Mouse (Mus musculus) MN1 (cell line): ENCODE measurements around the gene Cacna1d.

Experiments
- DNase-seq: peaks from one replicate; pipeline ENCODE4 v3.0.0-alpha.2; 2016; ENCODE audit warnings: low spot score

The Cacna1d gene

GRCm38 (mm10) chr14:30261561-30262251 lies 229.5 kb downstream of the Cacna1d start:
- DNase-seq: no peak

GRCm38 (mm10) chr14:30257626-30258025 lies 233.6 kb downstream of the Cacna1d start:
- DNase-seq: no peak

GRCm38 (mm10) chr14:30256486-30256885 lies 234.8 kb downstream of the Cacna1d start:
- no peak for DNase-seq

- peak; percentile 58 for DNase-seq
These were observed 235.4 kb downstream of the Cacna1d start for GRCm38 (mm10) chr14:30255701-30256400.

DNA sequence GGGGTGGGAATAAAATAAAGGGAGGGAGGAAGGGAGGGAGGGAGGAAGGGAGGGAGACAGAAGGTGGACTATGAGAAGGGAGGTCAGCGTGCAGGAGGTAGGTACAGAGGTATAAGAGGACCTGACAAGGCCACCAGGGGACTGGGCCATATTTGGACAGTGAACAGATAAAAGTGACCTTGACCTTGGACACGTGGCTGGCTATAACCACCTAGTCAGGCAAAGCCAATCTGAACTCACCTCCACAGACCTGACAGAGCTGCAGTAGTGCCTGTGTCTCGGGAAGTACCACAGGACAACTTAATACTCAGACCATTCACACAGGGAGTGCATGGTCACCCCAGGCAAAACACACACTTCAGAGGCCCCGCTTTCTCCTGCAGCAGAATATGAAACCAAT lies 236.5 kb downstream of the Cacna1d start:
- no peak for DNase-seq

- no peak for DNase-seq
These were observed 238.4 kb downstream of the Cacna1d start for GRCm38 (mm10) chr14:30252824-30253223.

GRCm38 (mm10) chr14:30251351-30251750 lies 239.9 kb downstream of the Cacna1d start:
- no peak for DNase-seq

GRCm38 (mm10) chr14:30249591-30249990 lies 241.7 kb downstream of the Cacna1d start:
- DNase-seq: no peak

DNA sequence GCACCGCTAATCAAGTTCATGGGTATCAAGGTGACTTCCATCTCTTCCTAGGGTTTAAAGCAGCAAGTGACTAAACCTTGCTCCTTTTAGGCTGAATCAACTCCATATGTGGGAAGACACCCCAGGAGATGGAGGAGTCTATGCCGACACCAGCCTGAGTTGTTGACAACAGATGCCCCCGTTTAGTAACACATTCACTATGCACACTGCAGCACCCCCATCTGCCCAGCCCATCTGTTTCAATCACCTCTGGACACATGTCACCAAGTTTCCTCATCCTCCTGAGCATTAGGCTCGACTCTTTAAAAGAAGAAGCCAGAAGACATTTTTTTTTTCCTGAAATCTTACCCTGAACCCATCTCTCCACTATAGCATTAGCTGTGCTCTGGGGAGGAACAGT lies 242.4 kb downstream of the Cacna1d start:
- no peak for DNase-seq

DNA sequence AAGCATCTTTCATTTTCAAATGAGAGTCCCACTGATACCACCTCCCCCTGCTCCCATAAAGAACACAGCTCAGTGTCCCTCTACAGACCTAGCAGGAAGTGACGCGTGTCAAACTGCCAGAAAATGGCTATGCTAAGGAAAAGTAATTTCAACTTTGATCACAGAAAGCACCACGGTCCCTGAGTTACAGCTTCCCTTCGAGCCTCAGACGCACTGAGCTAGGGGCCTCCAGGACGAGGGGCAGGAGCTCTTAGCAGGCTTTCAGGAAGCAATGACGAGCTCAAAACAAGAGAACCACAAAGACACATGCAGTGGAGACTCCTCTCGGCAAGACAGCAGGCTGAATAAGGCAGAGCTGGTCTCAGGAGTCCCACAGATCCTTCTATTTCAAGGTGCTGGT lies 243.1 kb downstream of the Cacna1d start:
- no peak for DNase-seq

- no peak for DNase-seq
These were observed 243.6 kb downstream of the Cacna1d start for GRCm38 (mm10) chr14:30247606-30248005.

DNA sequence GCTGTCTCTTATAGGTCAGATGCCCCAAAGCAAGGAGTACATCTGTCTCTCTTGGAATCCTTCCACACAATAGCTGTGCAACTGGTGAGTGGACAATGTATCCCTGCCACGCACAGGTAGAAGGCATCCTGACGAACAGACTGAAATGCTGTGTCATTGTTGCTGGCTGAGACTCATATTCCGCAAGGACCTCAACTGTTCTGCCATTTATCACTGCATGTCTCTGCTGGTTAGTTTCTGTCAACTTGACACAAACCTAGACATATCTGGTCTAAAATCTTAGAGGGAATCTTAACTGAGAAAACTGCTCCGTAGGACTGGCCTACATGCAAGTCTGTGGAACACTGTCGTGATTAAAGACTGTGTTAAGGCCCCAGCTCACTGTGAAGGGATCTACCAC lies 246.5 kb downstream of the Cacna1d start:
- peak; percentile 63 for DNase-seq

DNA sequence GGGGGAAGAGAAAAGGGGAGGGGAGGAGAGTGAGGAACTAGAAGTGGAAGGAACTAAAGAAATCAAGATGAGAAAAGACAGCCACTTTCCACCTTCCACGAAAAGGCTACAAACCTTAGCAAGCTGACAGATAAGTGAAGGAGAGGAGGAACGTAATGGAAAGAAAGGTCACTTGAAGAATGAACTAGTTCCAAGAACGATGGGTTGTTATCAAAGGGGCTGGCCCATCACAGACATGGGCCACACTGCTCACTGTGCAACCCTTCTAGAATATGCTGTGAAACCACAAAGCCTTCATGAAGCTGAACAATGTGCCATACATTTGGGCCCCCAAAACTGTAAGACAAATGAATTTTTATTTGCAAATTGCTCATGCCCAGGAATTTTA lies 248.4 kb downstream of the Cacna1d start:
- no peak for DNase-seq

- DNase-seq: no peak
These were observed 249.0 kb downstream of the Cacna1d start for GRCm38 (mm10) chr14:30242166-30242817.

DNA sequence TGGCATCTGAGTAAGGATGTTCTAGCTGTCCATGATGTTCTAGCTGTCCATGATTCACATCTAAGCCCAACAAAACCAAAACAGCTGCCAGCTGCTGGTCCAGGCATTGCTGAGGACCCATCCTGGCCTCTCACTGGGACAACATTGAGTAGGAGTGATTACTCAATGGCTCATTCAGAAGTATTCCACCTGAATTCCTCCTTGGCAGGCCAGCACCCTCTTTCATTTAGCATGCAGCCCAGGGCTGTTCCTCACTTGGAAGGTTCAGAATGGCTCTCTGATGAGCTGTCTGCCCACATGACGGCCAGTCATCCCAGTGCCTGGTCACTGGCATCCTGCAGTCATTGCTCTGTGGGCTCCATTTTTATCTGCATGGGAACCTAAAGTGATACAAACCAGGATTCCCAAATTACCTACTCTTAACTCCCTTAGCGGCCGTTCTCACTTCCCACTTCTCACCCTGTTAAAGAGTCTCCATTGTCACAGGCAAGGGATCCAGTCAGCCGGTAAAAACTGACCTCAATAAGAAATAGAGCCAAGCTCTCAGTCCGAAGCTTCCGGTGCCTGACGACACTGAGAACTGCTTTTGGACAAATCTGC lies 250.2 kb downstream of the Cacna1d start:
- DNase-seq: no peak

DNA sequence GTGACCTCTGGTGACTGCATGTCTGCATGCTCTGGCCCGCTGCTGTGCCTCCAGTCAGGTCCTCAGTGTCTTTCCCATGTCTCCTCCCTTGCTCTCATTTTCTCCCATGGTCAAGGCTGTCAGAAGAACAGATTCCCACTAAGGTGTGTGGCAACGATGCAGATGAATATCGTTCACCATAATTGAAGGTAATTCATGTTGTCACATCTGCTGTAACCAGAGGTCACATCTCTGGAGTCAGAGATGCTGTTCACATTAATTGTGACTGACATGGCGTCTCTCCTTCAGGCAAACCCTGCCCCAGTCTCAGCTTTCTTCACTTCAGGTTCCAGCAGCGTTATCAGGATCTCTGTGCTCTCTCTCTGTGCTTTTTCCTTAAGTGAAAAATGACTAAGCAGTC lies 252.4 kb downstream of the Cacna1d start:
- DNase-seq: no peak

DNA sequence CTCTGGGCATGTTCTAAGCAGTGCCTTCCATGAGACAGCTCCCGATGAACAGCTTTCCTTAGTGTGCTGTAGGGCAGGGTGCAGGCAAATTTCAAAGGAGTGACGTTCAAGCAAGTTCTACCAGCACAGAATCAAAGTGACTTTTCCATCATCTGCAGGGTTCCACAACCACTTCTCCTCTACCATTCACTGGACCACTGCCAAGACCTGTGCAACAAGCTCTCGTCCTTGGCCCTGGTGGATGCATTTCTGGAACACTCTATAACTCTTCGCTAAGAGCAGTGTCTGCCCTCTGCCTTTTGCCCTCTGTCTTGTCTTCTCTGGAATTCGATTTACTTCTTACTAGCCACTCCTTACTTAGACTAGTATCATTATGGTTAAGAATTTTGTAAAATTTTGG lies 266.1 kb downstream of the Cacna1d start:
- DNase-seq: no peak

DNA sequence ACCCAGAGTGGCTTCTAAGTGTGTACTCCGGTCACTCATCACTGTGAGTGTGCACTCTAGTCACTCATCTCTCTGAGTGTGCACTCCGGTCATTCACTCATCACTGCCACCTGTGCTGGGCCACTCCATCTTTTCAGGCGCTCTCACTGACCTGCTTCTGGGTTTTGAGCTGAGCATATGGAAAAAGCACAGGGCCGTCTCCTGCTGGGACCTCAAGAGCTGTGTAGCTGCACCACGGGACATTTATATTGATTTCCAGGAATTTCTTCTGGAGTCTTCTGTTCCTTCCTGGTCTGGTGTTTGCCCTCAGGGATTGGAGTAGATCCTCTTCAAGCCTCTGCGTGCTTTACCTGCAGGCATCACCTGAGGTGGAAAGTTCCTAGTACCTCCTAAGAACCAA lies 269.2 kb downstream of the Cacna1d start:
- DNase-seq: no peak

DNA sequence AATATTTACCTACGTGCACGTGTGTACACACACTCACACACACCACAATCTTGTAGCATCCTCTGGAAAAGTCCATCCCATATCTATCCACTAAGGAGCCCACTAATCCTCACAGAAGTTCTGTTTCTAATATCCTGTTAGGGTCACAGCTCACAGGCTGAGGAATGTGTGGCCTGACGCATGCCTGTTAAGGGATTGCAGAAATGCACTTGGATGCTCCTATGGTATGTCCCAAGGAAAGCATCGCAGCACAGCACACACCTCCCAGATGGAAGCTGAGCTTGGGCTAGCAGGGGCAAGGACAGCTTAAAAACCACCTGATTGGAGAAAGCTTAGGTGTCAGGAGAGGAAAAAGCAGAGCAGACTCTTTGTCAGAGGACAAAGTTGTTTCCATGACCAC lies 271.4 kb downstream of the Cacna1d start:
- no peak for DNase-seq

- DNase-seq: no peak
These were observed 273.1 kb downstream of the Cacna1d start for GRCm38 (mm10) chr14:30218114-30218513.

DNA sequence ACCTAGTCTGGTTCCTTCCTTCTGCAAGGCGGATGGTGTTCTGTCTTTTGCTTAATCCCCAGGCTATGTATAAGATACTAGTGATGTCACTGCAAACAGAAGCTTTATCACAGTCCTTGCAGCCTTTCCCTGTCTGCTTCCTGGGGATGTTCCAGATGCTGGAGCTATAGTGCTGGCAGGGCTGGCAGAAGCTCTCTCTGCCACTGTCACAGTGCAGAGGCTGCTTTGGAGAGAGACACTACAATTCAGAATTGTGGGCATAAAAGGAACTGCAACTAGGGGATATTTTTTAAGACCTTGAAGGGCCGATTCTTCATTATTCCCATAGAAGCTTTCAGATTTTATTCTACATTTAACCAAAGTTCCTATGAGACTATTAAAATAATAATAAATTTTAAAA lies 274.1 kb downstream of the Cacna1d start:
- DNase-seq: peak; percentile 35

- DNase-seq: no peak
These were observed 283.1 kb downstream of the Cacna1d start for GRCm38 (mm10) chr14:30208156-30208555.

- DNase-seq: no peak
These were observed 285.4 kb downstream of the Cacna1d start for GRCm38 (mm10) chr14:30205821-30206220.
